Mouse (Mus musculus) ES-E14 (cell line): ENCODE measurements around the gene Plekho2.

Experiments
- CHD2 ChIP-seq: IDR thresholded peaks from 2 replicates; pipeline ENCODE4 v1.6.1; 2014; ENCODE audit warnings: mild to moderate bottlenecking, low read depth, low read length, inconsistent platforms
- HCFC1 ChIP-seq: IDR thresholded peaks from 2 replicates; pipeline ENCODE4 v1.6.1; 2012; ENCODE audit warnings: low read length, inconsistent platforms, borderline replicate concordance; ENCODE audit not compliant: insufficient read depth
- MAFK ChIP-seq: IDR thresholded peaks from 2 replicates; pipeline ENCODE4 v1.6.1; 2014; ENCODE audit warnings: mild to moderate bottlenecking, low read depth, low read length, inconsistent platforms; ENCODE audit not compliant: insufficient read depth
- ZC3H11A ChIP-seq: IDR thresholded peaks from 2 replicates; pipeline ENCODE4 v1.6.1; 2012; ENCODE audit warnings: low read depth, mild to moderate bottlenecking, inconsistent platforms, low read length, borderline replicate concordance
- ZNF384 ChIP-seq: IDR thresholded peaks from 2 replicates; pipeline ENCODE4 v1.6.1; 2012; ENCODE audit warnings: low read depth, low read length, inconsistent platforms

DNA sequence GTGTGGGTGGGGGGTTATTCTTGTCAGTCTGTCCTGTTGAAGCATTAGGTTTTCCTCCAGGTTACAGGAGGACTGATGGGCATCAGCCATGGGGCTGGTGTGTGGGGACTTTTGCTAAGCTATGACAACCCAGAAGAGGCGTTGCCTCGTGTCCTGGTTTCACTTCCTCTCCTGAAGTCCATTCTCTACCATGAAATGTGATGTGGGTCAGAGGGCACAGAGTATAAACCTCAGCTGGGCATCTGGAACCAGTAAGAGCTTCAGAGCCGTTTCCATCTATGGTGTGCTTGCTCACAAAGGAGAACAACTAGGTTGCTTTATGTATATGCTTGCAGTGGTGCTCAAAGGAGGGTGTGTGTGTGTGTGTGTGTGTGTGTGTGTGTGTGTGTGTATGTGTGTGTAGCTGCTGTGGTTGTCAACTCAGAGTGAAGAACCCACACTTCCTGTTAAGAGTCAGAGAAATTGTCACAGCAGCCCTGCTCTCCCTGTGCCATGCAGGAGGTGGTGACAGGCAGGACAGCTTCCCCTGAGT, 44.6 kb downstream of the Plekho2 start:
- no peak for TF ChIP-seq ZC3H11A
- TF ChIP-seq HCFC1 = no peak
- TF ChIP-seq ZNF384 = no peak
- TF ChIP-seq CHD2 = no peak
- TF ChIP-seq MAFK = no peak
